Mouse (Mus musculus) E14TG2a.4 (cell line): ENCODE measurements at regions not wholly inside any gene's neighbourhood (a gene's known extent, or its start where the extent isn't known, plus 50 kb on each side); places are given as distances from the start of the nearest gene placed in this dataset.
"Not testable (repeated sequence)": the region's sequence is repeated elsewhere in the genome, so short reads cannot be mapped to it uniquely, and the experiment has no call there.

Experiments used
- H3K27me3 ChIP-seq: 2 replicates; pipeline ENCODE4 v1.6.1; 2014; ENCODE audit warnings: low read length, control low read depth; ENCODE audit not compliant: insufficient read depth
- H3K36me3 ChIP-seq: 2 replicates; pipeline ENCODE4 v1.6.1; 2014; ENCODE audit warnings: low read length, control low read depth; ENCODE audit not compliant: insufficient read depth
- H3K4me1 ChIP-seq: replicated peaks from 2 replicates; pipeline ENCODE4 v1.6.1; 2014; ENCODE audit warnings: low read depth, low read length, control low read depth
- H3K4me3 ChIP-seq: replicated peaks from 2 replicates; pipeline ENCODE4 v1.5.1; 2014; ENCODE audit warnings: mild to moderate bottlenecking, low read length
- H3K9me3 ChIP-seq: 2 replicates; pipeline ENCODE4 v1.6.1; 2014; ENCODE audit warnings: low read length, control low read depth
- CTCF ChIP-seq: conservative IDR thresholded peaks from 2 replicates; pipeline ENCODE4 v1.5.1; 2014; ENCODE audit warnings: low read length
- NANOG ChIP-seq: IDR thresholded peaks from 2 replicates; pipeline ENCODE4 v1.6.1; 2014; ENCODE audit warnings: borderline replicate concordance, low read length, mixed read lengths
- POU5F1 ChIP-seq: IDR thresholded peaks from 2 replicates; pipeline ENCODE4 v1.6.1; 2014; ENCODE audit warnings: low read length, borderline replicate concordance

GRCm38 (mm10) chr13:82000681-82001212, 217.9 kb downstream of the Cetn3 start:
- Histone ChIP-seq H3K4me3 (no peak overlapping the region), H3K27me3 (no peaks in the 10 kb centered on the region), H3K9me3 (no peaks in the 10 kb centered on the region), H3K36me3 (no peaks in the 10 kb centered on the region), H3K4me1 (no peaks in the 10 kb centered on the region)
- TF ChIP-seq NANOG (no peak), POU5F1 (no peak), CTCF (no peak)

GRCm38 (mm10) chr13:82005929-82006726, 223.3 kb downstream of the Cetn3 start:
- Histone ChIP-seq H3K9me3 (no peaks in the 10 kb centered on the region), H3K36me3 (no peaks in the 10 kb centered on the region), H3K4me1 (no peaks in the 10 kb centered on the region), H3K27me3 (no peaks in the 10 kb centered on the region), H3K4me3 (no peak overlapping the region)
- TF ChIP-seq POU5F1 (no peak), NANOG (no peak), CTCF (no peak)

GRCm38 (mm10) chr13:82007222-82007621, 224.3 kb downstream of the Cetn3 start:
- Histone ChIP-seq H3K4me1 (no peaks in the 10 kb centered on the region), H3K9me3 (no peaks in the 10 kb centered on the region), H3K36me3 (no peaks in the 10 kb centered on the region), H3K4me3 (no peak overlapping the region), H3K27me3 (no peaks in the 10 kb centered on the region)
- TF ChIP-seq CTCF (no peak), NANOG (no peak), POU5F1 (no peak)

- Histone ChIP-seq H3K9me3 (no peaks in the 10 kb centered on the region), H3K4me3 (no peak overlapping the region), H3K27me3 (no peaks in the 10 kb centered on the region), H3K36me3 (no peaks in the 10 kb centered on the region), H3K4me1 (no peaks in the 10 kb centered on the region)
- TF ChIP-seq CTCF (no peak), POU5F1 (no peak), NANOG (no peak)
Observed at GRCm38 (mm10) chr13:82039623-82040022, 256.7 kb downstream of the Cetn3 start.

GRCm38 (mm10) chr13:82058131-82058731, 275.4 kb downstream of the Cetn3 start:
- Histone ChIP-seq H3K27me3 (no peaks in the 10 kb centered on the region), H3K4me1 (no peaks in the 10 kb centered on the region), H3K9me3 (no peaks in the 10 kb centered on the region), H3K4me3 (no peak overlapping the region), H3K36me3 (no peaks in the 10 kb centered on the region)
- no peak for TF ChIP-seq NANOG
- no peak for TF ChIP-seq CTCF
- no peak for TF ChIP-seq POU5F1

- no peaks in the 10 kb centered on the region for H3K9me3 ChIP-seq
Observed at GRCm38 (mm10) chr13:82058872-82059271, 276.0 kb downstream of the Cetn3 start.

GRCm38 (mm10) chr13:82059498-82059897, 276.6 kb downstream of the Cetn3 start:
- H3K4me3 ChIP-seq = no peak overlapping the region

More at GRCm38 (mm10) chr13:82058872-82059271, 276.0 kb downstream of the Cetn3 start:
- no peaks in the 10 kb centered on the region for H3K36me3 ChIP-seq
- no peaks in the 10 kb centered on the region for H3K27me3 ChIP-seq
- H3K4me1 ChIP-seq = no peaks in the 10 kb centered on the region
- H3K4me3 ChIP-seq = no peak overlapping the region
- TF ChIP-seq POU5F1 (no peak), CTCF (no peak), NANOG (no peak)

GRCm38 (mm10) chr13:82063880-82064279, 281.0 kb downstream of the Cetn3 start:
- not testable (repeated sequence) for H3K4me1 ChIP-seq, H3K9me3 ChIP-seq, H3K36me3 ChIP-seq, H3K4me3 ChIP-seq, H3K27me3 ChIP-seq

More at GRCm38 (mm10) chr13:82059498-82059897, 276.6 kb downstream of the Cetn3 start:
- no peaks in the 10 kb centered on the region for H3K36me3 ChIP-seq
- no peaks in the 10 kb centered on the region for H3K4me1 ChIP-seq
- TF ChIP-seq NANOG = no peak
- TF ChIP-seq POU5F1 = no peak
- no peak for TF ChIP-seq CTCF
- no peaks in the 10 kb centered on the region for H3K9me3 ChIP-seq
- no peaks in the 10 kb centered on the region for H3K27me3 ChIP-seq

GRCm38 (mm10) chr13:82066174-82066573, 283.3 kb downstream of the Cetn3 start:
- TF ChIP-seq CTCF = no peak
- no peak for TF ChIP-seq POU5F1
- peak; percentile 7; the same call in 1 of the 2 replicates for TF ChIP-seq NANOG

More at GRCm38 (mm10) chr13:82066174-82066573, 283.3 kb downstream of the Cetn3 start:
- H3K4me1 ChIP-seq = no peaks in the 10 kb centered on the region
- H3K4me3 ChIP-seq = no peak overlapping the region
- no peaks in the 10 kb centered on the region for H3K27me3 ChIP-seq
- H3K36me3 ChIP-seq = no peaks in the 10 kb centered on the region
- no peaks in the 10 kb centered on the region for H3K9me3 ChIP-seq
